Mouse (Mus musculus) layer of hippocampus, adult 6 months (tissue): ENCODE measurements around the gene Shroom1. TPM values are rescaled to one million over a fixed set of nuclear protein-coding genes. Genes with fewer than 3 reads are reported as not detected.

Experiments
- long read RNA-seq, 2 experiments: library from polyadenylated mRNA; unstranded; transcript quantifications; one replicate each; pipeline ENCODE4 v2.0.0; 2019 to 2020
- microRNA-seq: library from miRNA; unstranded; fragments of <30 nt; microRNA quantifications from one replicate; pipeline ENCODE4 v1.2.0, GENCODE M21; 2020
- polyA plus RNA-seq: library from polyadenylated mRNA; unstranded; fragments of <200 nt; fragmentation: Nextera tagmentation; gene quantifications from 2 replicates; pipeline ENCODE4 v1.2.3, GENCODE M21; 2021

Gene Shroom1
- polyA plus RNA-seq = 3.4 and 3.5 TPM in 2 replicates
- long read RNA-seq, experiment 1, partial matches to known transcripts = 1 of 8 reads
- long read RNA-seq, experiment 1, other reads (novel, unspliced or antisense) = 1 of 8 reads
- long read RNA-seq, experiment 2, transcript Shroom1-204 (8 exons, 3,312 nt) = major isoform, 23 of 54 reads
- long read RNA-seq, experiment 2, transcript Shroom1-201 (7 exons, 2,630 nt) = minor isoform, 5 of 54 reads
- long read RNA-seq, experiment 2, partial matches to known transcripts = 8 of 54 reads
- long read RNA-seq, experiment 2, other reads (novel, unspliced or antisense) = 15 of 54 reads

GRCm38 (mm10) chr11:53456474-53457371 lies at the start of gene Shroom1, which contains the start of gene Gm10447:
TSS of gene Shroom1 (plus strand) at chr11:53457205.
TSS of gene Gm10447 (minus strand) at chr11:53457110.

GRCm38 (mm10) chr11:53423036-53423435 lies 34.0 kb upstream of the Shroom1 start, which contains the start of gene Leap2:
TSS of gene Leap2 (minus strand) at chr11:53423170.

GRCm38 (mm10) chr11:53430670-53431346 lies 26.2 kb upstream of the Shroom1 start, which contains the start of the genes Uqcrq and Gdf9:
TSS of gene Uqcrq (minus strand) at chr11:53430831.
TSS of gene Gdf9 (plus strand) at chr11:53431023.

DNA sequence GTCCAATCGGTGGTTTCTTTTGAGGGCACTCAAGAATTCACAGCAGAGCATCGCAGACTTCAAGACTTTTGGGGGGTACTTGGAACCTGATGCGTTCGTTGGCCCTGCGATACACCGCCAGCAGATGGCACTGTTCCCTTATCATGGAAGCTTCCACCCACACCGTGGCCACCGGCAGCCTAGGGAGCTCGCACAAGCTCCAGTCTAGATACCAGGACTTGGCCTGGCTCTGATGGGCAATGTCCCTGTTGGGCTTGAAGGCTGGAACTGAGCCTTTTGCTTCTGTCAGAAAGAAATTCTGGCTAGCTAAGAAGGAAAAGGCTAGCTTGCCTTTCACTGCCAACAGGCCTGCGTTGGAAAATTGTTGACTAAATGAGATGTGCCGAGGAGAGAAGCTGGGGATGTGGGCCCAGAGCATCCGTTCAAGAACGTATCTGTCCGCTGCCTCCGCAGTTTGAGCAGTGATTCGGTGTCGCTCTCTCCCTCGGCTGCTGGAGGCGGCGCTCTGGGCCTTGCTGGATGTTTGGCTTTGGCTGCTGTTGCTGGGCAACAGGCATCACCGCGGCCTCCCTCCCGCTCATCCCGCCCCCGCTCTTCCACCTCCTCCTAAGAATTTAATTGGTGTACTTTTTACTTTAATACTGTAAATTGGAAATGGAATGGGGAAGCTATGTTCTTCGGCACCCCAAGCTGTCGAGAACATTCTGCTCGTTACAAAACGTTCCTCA lies 13.1 kb downstream of the Shroom1 start, which contains the start of gene Gm9837:
Gene Gm9837, minus strand, starts transcription at position 512 of the 728 bp plus-strand sequence.

GRCm38 (mm10) chr11:53479783-53480301 lies 22.8 kb downstream of the Shroom1 start, which contains the start of the genes Gm9945 and Sowaha:
TSS of gene Gm9945 (plus strand) at chr11:53480166.
TSS of gene Sowaha (minus strand) at chr11:53480274.

Small RNA genes lying within 50 kb of the gene (microRNA-seq; reads per million reads assigned to microRNA genes)
- not detected for gene Mir6920

Other genes starting within 250 kb of the Shroom1 start
- 33.7 and 35.1 TPM in 2 replicates for gene Hspa4, start 156.7 kb upstream of the Shroom1 start, polyA plus RNA-seq
- 8.6 and 10.2 TPM in 2 replicates for gene Zcchc10, start 132.5 kb upstream of the Shroom1 start, polyA plus RNA-seq
- gene Aff4, start 106.4 kb upstream of the Shroom1 start, polyA plus RNA-seq = 13.2 and 15.0 TPM in 2 replicates
- gene Leap2, start 34.0 kb upstream of the Shroom1 start, polyA plus RNA-seq = not detected in 2 replicates
- 1,616 and 1,818 TPM in 2 replicates for gene Uqcrq, start 26.4 kb upstream of the Shroom1 start, polyA plus RNA-seq
- 1.2 and 1.3 TPM in 2 replicates for gene Gdf9, start 26.2 kb upstream of the Shroom1 start, polyA plus RNA-seq
- 0.06 TPM in 1 of 2 replicates, not detected in the other for gene Gm10447, start 95 bp upstream of the Shroom1 start, polyA plus RNA-seq
- gene Gm9837, start 13.3 kb downstream of the Shroom1 start, polyA plus RNA-seq = not detected in 2 replicates
- gene Gm9945, start 23.0 kb downstream of the Shroom1 start, polyA plus RNA-seq = 1.5 and 2.4 TPM in 2 replicates
- 65.5 and 66.0 TPM in 2 replicates for gene Sowaha, start 23.1 kb downstream of the Shroom1 start, polyA plus RNA-seq
- 107 and 117 TPM in 2 replicates for gene Sept8, start 62.1 kb downstream of the Shroom1 start, polyA plus RNA-seq
- 112 and 121 TPM in 2 replicates for gene Kif3a, start 110.2 kb downstream of the Shroom1 start, polyA plus RNA-seq
- 0.40 and 0.43 TPM in 2 replicates for gene Il4, start 161.5 kb downstream of the Shroom1 start, polyA plus RNA-seq
- not detected in 2 replicates for gene Il13, start 177.5 kb downstream of the Shroom1 start, polyA plus RNA-seq